Comparison of ENCODE assay signal across 11 mouse cellular contexts in genomic region chr9:31331246-31331645, GRCm38 (mm10). TPM values are rescaled to one million over a fixed set of nuclear protein-coding genes. Genes with fewer than 3 reads are reported as not detected.
DNase-seq lines count a peak whose midpoint lies in the region; ATAC-seq lines count a peak whose summit lies in the region.
"Had no signal": no experiment of that assay in that cellular context is flagged by ENCODE, and none has a peak within 500 bp of the region (broad histone marks: within the 10 kb centered on the region; RNA-seq: fewer than 3 reads in every experiment).

No protein-coding gene starts in this region.

- no peaks in the 10 kb centered on the region for H3K36me3 ChIP-seq in neural tube, embryonic 14.5 days (ENCODE audit: control insufficient read depth, insufficient read depth, low read length)

- no peaks in the 10 kb centered on the region for H3K4me1 ChIP-seq in neural tube, embryonic 14.5 days (ENCODE audit: control insufficient read depth, insufficient read depth, low read length)

- 42% methylated on average over 4 of the region's 4 CpGs for WGBS in neural tube, embryonic 14.5 days

- no peak overlapping the region for H3K27ac ChIP-seq in neural tube, embryonic 14.5 days (ENCODE audit: low read depth, low read length)
- H3K27ac ChIP-seq: liver, embryonic 13.5 days had no signal

- no peaks in the 10 kb centered on the region for H3K27me3 ChIP-seq in neural tube, embryonic 14.5 days (ENCODE audit: control insufficient read depth, insufficient read depth, low read length)
- H3K27me3 ChIP-seq: liver, embryonic 13.5 days had no signal

- H3K9me3 ChIP-seq in neural tube, embryonic 14.5 days (ENCODE audit: control insufficient read depth, low read length) = no peaks in the 10 kb centered on the region
- H3K9me3 ChIP-seq: liver, embryonic 13.5 days had no signal

- H3K4me3 ChIP-seq in neural tube, embryonic 14.5 days (ENCODE audit: low read depth, low read length) = no peak overlapping the region
- H3K4me3 ChIP-seq: liver, embryonic 13.5 days; myocyte had no signal

- DNase-seq in neural tube, embryonic 10.5 days (ENCODE audit: extremely low spot score, low spot score) = no peak
- peak; percentile 22 to 53 for DNase-seq in frontal cortex, postnatal 25 days (ENCODE audit: low spot score in 2 of 2)
- peak; percentile 83 to 88 for DNase-seq in left cerebral cortex, adult 18-20 months (ENCODE audit: low spot score in 2 of 2)
- DNase-seq in telencephalon, adult 2 months (ENCODE audit: low read depth, low spot score) = peak; percentile 87
- DNase-seq in MN1 (ENCODE audit: low spot score) = no peak
- DNase-seq in spleen, postnatal 10 days (ENCODE audit: low spot score in 2 of 2) = no peak
- no peak for DNase-seq in ovary, postnatal 14 days (ENCODE audit: low spot score)
- DNase-seq: gastrocnemius, postnatal 25 days; liver, embryonic 13.5 days had no signal

- peak; percentile 52; the same call in 1 of the 2 replicates for ATAC-seq in neural tube, embryonic 14.5 days (ENCODE audit: low read depth)

- H3K4me2 ChIP-seq in neural tube, embryonic 14.5 days (ENCODE audit: low read depth, low read length) = no peak overlapping the region
- H3K4me2 ChIP-seq: liver, embryonic 13.5 days had no signal

- no peak overlapping the region for H3K9ac ChIP-seq in neural tube, embryonic 14.5 days (replicated peaks; ENCODE audit: low read depth, low read length)
- H3K9ac ChIP-seq: liver, embryonic 13.5 days had no signal

RNA-seq across cellular contexts. Expression of gene Prdm10, which starts 50.9 kb away (rescaled TPM):
- 9.6 and 11.6 TPM in 2 replicates for polyA plus RNA-seq in neural tube, embryonic 14.5 days (2014; fragmentation: Nextera tagmentation; extraction: Ambion mirVana)
- total RNA-seq in left cerebral cortex, adult 18-20 months (2021) = 10 to 100 TPM; 20.4 to 20.7 TPM

RNA-seq across cellular contexts. Expression of gene Nfrkb, which starts 54.7 kb away (rescaled TPM):
- 31.3 and 44.1 TPM in 2 replicates for polyA plus RNA-seq in neural tube, embryonic 14.5 days (2014; fragmentation: Nextera tagmentation; extraction: Ambion mirVana)
- total RNA-seq in left cerebral cortex, adult 18-20 months (2021) = 10 to 100 TPM; 24.5 to 25.1 TPM

Comparison
In these comparisons a context has a peak if more than half of its experiments do, and no peak if none do; other contexts are left out.
1. DNase-seq: peak in frontal cortex, postnatal 25 days (2 of 2), left cerebral cortex, adult 18-20 months (2 of 2) and telencephalon, adult 2 months (single experiment); none in neural tube, embryonic 10.5 days (single experiment), MN1 (single experiment), spleen, postnatal 10 days (0 of 2) and ovary, postnatal 14 days (single experiment).